Mouse (Mus musculus) heart, adult 2 months (tissue): ENCODE data around the gene Tmem189.

ENCODE experiments used
- CTCF ChIP-seq: fragments of 200-600 bp; IDR thresholded peaks from 2 replicates; pipeline ENCODE4 v1.8.1; 2022; ENCODE audit warnings: antibody characterized with exemption, mild to moderate bottlenecking, moderate library complexity
- EP300 ChIP-seq: fragments of 200-500 bp; IDR thresholded peaks from 2 replicates; pipeline ENCODE4 v1.6.1; 2011; ENCODE audit warnings: low read depth, low read length, control low read depth; ENCODE audit not compliant: insufficient read depth

GRCm38 (mm10) chr2:167700018-167700417 is 10.4 kb upstream of the Tmem189 start:
- TF ChIP-seq EP300 = no peak
- no peak for TF ChIP-seq CTCF
